Mouse (Mus musculus) frontal cortex, postnatal 10 days (tissue): ENCODE results near the gene Hpdl.
"Not testable (repeated sequence)": the region's sequence is repeated elsewhere in the genome, so short reads cannot be mapped to it uniquely, and the experiment has no call there.

Experiments
- DNase-seq, 2 experiments: peaks; one replicate each; pipeline ENCODE4 v3.0.0; 2022; ENCODE audit warnings: low spot score in 2 of 2, mixed read lengths in 1 of 2

Hpdl gene

GRCm38 (mm10) chr4:116821694-116822016 is at the start of gene Hpdl:
Hpdl (minus strand) TSS chr4:116821707.
- DNase-seq, result no peak

GRCm38 (mm10) chr4:116869898-116870297 is 48.4 kb upstream of the Hpdl start:
- no peak for DNase-seq

- no peak for DNase-seq
Measured at GRCm38 (mm10) chr4:116862023-116862422, 40.5 kb upstream of the Hpdl start.

GRCm38 (mm10) chr4:116859711-116860110 is 38.2 kb upstream of the Hpdl start:
- no peak for DNase-seq

GRCm38 (mm10) chr4:116857203-116857602 is 35.7 kb upstream of the Hpdl start:
- no peak for DNase-seq

- no peak for DNase-seq
Measured at GRCm38 (mm10) chr4:116854286-116854685, 32.8 kb upstream of the Hpdl start.

- DNase-seq, result no peak
Measured at GRCm38 (mm10) chr4:116849901-116850300, 28.4 kb upstream of the Hpdl start.

GRCm38 (mm10) chr4:116844324-116844723 is 22.8 kb upstream of the Hpdl start:
- no peak for DNase-seq

- DNase-seq, result no peak
Measured at GRCm38 (mm10) chr4:116840841-116841240, 19.3 kb upstream of the Hpdl start.

GRCm38 (mm10) chr4:116840096-116840495 is 18.6 kb upstream of the Hpdl start:
- not testable (repeated sequence) for DNase-seq

GRCm38 (mm10) chr4:116838999-116839398 is 17.5 kb upstream of the Hpdl start:
- no peak for DNase-seq

GRCm38 (mm10) chr4:116830070-116830368 is 8.5 kb upstream of the Hpdl start:
- DNase-seq, result no peak

GRCm38 (mm10) chr4:116829364-116830069 is 8.0 kb upstream of the Hpdl start:
- no peak for DNase-seq

- DNase-seq, result no peak
Measured at GRCm38 (mm10) chr4:116827819-116828218, 6.3 kb upstream of the Hpdl start.

- peak in 1 of 2 experiments; percentile 62 for DNase-seq
Measured at GRCm38 (mm10) chr4:116824541-116825004, 3.1 kb upstream of the Hpdl start.

GRCm38 (mm10) chr4:116820902-116821693 is 409 bp downstream of the Hpdl start:
- peak in 1 of 2 experiments; percentile 31 for DNase-seq

- no peak for DNase-seq
Measured at GRCm38 (mm10) chr4:116819968-116820901, 1.3 kb downstream of the Hpdl start.

- DNase-seq, result no peak
Measured at GRCm38 (mm10) chr4:116817486-116817885, 4.0 kb downstream of the Hpdl start.

GRCm38 (mm10) chr4:116815276-116815675 is 6.2 kb downstream of the Hpdl start:
- no peak for DNase-seq

- DNase-seq, result no peak
Measured at GRCm38 (mm10) chr4:116811012-116811411, 10.5 kb downstream of the Hpdl start.

GRCm38 (mm10) chr4:116807197-116808129 is 14.0 kb downstream of the Hpdl start, which contains the start of the genes Toe1 and Mutyh:
Toe1 (minus strand) TSS chr4:116807640.
Mutyh (plus strand) TSS chr4:116807723.
- peak; percentile 92 to 93 for DNase-seq
